ENCODE assay signal across 8 mouse cellular contexts in genomic region chr3:95142617-95143011, GRCm38 (mm10). TPM values are rescaled to one million over a fixed set of nuclear protein-coding genes. Genes with fewer than 3 reads are reported as not detected.
DNase-seq lines count a peak whose midpoint lies in the region; ATAC-seq and TF ChIP-seq lines count a peak whose summit lies in the region.

No protein-coding gene starts in this region.

- 11% methylated on average over 5 of the region's 5 CpGs for WGBS in neural tube, embryonic 14.5 days

- peak; percentile 98 for TF ChIP-seq CTCF in brain, embryonic 14.5 days (IDR thresholded peaks at IDR 0.05; ENCODE audit: borderline replicate concordance, extremely low read depth, insufficient read depth, insufficient read length)
- TF ChIP-seq CTCF in testis, adult 2 months (IDR thresholded peaks at IDR 0.05; ENCODE audit: control insufficient read depth, insufficient read depth, insufficient replicate concordance, low read depth, low read length), result peak; percentile 94; the same call in 1 of the 2 replicates

- no peak for TF ChIP-seq POLR2A in brain, embryonic 14.5 days (IDR thresholded peaks at IDR 0.05; ENCODE audit: borderline replicate concordance, extremely low read depth, insufficient read depth, insufficient read length, poor library complexity, severe bottlenecking)
- no peak for TF ChIP-seq POLR2A in testis, adult 2 months (IDR thresholded peaks at IDR 0.05; ENCODE audit: control insufficient read depth, low read depth, low read length)

- DNase-seq in brain, embryonic 14.5 days (ENCODE audit: low read depth), result peak; percentile 84
- peak; percentile 64 for DNase-seq in fibroblast of lung, adult 2 months (ENCODE audit: low read depth)
- DNase-seq in heart, postnatal 14 days, result peak; percentile 89 to 94
- DNase-seq in kidney, postnatal 4 days, result peak; percentile 92 to 93
- DNase-seq in lung, adult 18-20 months, result peak; percentile 87

- H3K27me3 ChIP-seq in neural tube, embryonic 14.5 days (ENCODE audit: control insufficient read depth, insufficient read depth, low read length), result no peaks in the 10 kb centered on the region
- H3K27me3 ChIP-seq in testis, adult 2 months (ENCODE audit: control insufficient read depth, insufficient read depth, low read length), result no peaks in the 10 kb centered on the region

- peak; percentile 72 for ATAC-seq in CD4-positive, CD25-positive, alpha-beta regulatory T cell, adult 4 months
- ATAC-seq in neural tube, embryonic 14.5 days (ENCODE audit: low read depth), result peak; percentile 81; the same call in 1 of the 2 replicates

- no peak overlapping the region for H3K4me2 ChIP-seq in neural tube, embryonic 14.5 days (ENCODE audit: low read depth, low read length)

- intact Hi-C loops in heart, postnatal 14 days (cut with DNase I), result loop anchor here (1.0 to 5.0 kb wide), 3 partner anchors 32 to 120 kb away; partner anchors contain the start of gene Gabpb2

- no peak overlapping the region for H3K4me3 ChIP-seq in neural tube, embryonic 14.5 days (ENCODE audit: low read depth, low read length)
- H3K4me3 ChIP-seq in testis, adult 2 months (ENCODE audit: control insufficient read depth, low read depth, low read length), result no peak overlapping the region

- H3K27ac ChIP-seq in neural tube, embryonic 14.5 days (ENCODE audit: low read depth, low read length), result no peak overlapping the region
- H3K27ac ChIP-seq in testis, adult 2 months (ENCODE audit: control insufficient read depth, insufficient read depth, low read depth, low read length), result no peak overlapping the region

- no peaks in the 10 kb centered on the region for H3K9me3 ChIP-seq in neural tube, embryonic 14.5 days (ENCODE audit: control insufficient read depth, low read length)

- H3K4me1 ChIP-seq in neural tube, embryonic 14.5 days (ENCODE audit: control insufficient read depth, insufficient read depth, low read length), result no peaks in the 10 kb centered on the region
- peaks cover 11% of the 10 kb centered on the region for H3K4me1 ChIP-seq in testis, adult 2 months (ENCODE audit: control insufficient read depth, insufficient read depth, low read length)

- no peak overlapping the region for H3K9ac ChIP-seq in neural tube, embryonic 14.5 days (replicated peaks; ENCODE audit: low read depth, low read length)

- H3K36me3 ChIP-seq in neural tube, embryonic 14.5 days (ENCODE audit: control insufficient read depth, insufficient read depth, low read length), result 0 out of 2 replicates have a peak, but pooled peaks cover 5% of the 10 kb centered on the region
- no peaks in the 10 kb centered on the region; the same call in 1 of the 2 replicates for H3K36me3 ChIP-seq in testis, adult 2 months (ENCODE audit: control insufficient read depth, insufficient read depth, low read length)

RNA-seq across cellular contexts. Expression of gene Tnfaip8l2, which starts 0.5 kb away (rescaled TPM):
- 100 to 1,000 TPM; 238 to 312 TPM for polyA plus RNA-seq in CD4-positive, CD25-positive, alpha-beta regulatory T cell, adult 4 months (2017; shearing (Covaris generic))
- 2.3 and 2.4 TPM in 2 replicates for polyA plus RNA-seq in brain, embryonic 14.5 days (2012; rRNA removed)
- total RNA-seq in heart, postnatal 14 days (2021), result 1 to 10 TPM; 3.0 to 3.1 TPM
- polyA plus RNA-seq in neural tube, embryonic 14.5 days (2014; fragmentation: Nextera tagmentation; extraction: Ambion mirVana), result 2.1 and 4.1 TPM in 2 replicates
- 0.81 and 0.82 TPM in 2 replicates for polyA plus RNA-seq in testis, adult 2 months (2012; rRNA removed)

RNA-seq across cellular contexts. Expression of gene Lysmd1, which starts 8.7 kb away (rescaled TPM):
- polyA plus RNA-seq in CD4-positive, CD25-positive, alpha-beta regulatory T cell, adult 4 months (2017; shearing (Covaris generic)), result 10 to 100 TPM; 25.4 to 43.9 TPM
- polyA plus RNA-seq in brain, embryonic 14.5 days (2012; rRNA removed), result 23.7 and 27.4 TPM in 2 replicates
- total RNA-seq in heart, postnatal 14 days (2021), result 1 to 10 TPM; 6.4 to 7.4 TPM
- polyA plus RNA-seq in neural tube, embryonic 14.5 days (2014; fragmentation: Nextera tagmentation; extraction: Ambion mirVana), result 36.8 and 37.3 TPM in 2 replicates
- 7.5 and 7.9 TPM in 2 replicates for polyA plus RNA-seq in testis, adult 2 months (2012; rRNA removed)

RNA-seq across cellular contexts. Expression of gene Scnm1, which starts 8.8 kb away (rescaled TPM):
- 100 to 1,000 TPM; 110 TPM for polyA plus RNA-seq in CD4-positive, CD25-positive, alpha-beta regulatory T cell, adult 4 months (2017; shearing (Covaris generic))
- 101 and 136 TPM in 2 replicates for polyA plus RNA-seq in brain, embryonic 14.5 days (2012; rRNA removed)
- total RNA-seq in heart, postnatal 14 days (2021), result 10 to 100 TPM; 29.5 to 33.5 TPM
- polyA plus RNA-seq in neural tube, embryonic 14.5 days (2014; fragmentation: Nextera tagmentation; extraction: Ambion mirVana), result 80.8 and 96.9 TPM in 2 replicates
- 41.4 and 43.3 TPM in 2 replicates for polyA plus RNA-seq in testis, adult 2 months (2012; rRNA removed)

RNA-seq across cellular contexts. Expression of gene Sema6c, which starts 17.6 kb away (rescaled TPM):
- under 1 TPM in 1 of 2 experiments, not detected in 1; 0.08 TPM for polyA plus RNA-seq in CD4-positive, CD25-positive, alpha-beta regulatory T cell, adult 4 months (2017; shearing (Covaris generic))
- polyA plus RNA-seq in brain, embryonic 14.5 days (2012; rRNA removed), result 138 and 164 TPM in 2 replicates
- 10 to 100 TPM in 1 of 2 experiments, 1 to 10 TPM in 1; 5.8 to 11.8 TPM for total RNA-seq in heart, postnatal 14 days (2021)
- 26.0 and 26.6 TPM in 2 replicates for polyA plus RNA-seq in neural tube, embryonic 14.5 days (2014; fragmentation: Nextera tagmentation; extraction: Ambion mirVana)
- polyA plus RNA-seq in testis, adult 2 months (2012; rRNA removed), result 31.3 and 38.5 TPM in 2 replicates

RNA-seq across cellular contexts. Expression of gene Tmod4, which starts 18.3 kb away (rescaled TPM):
- 1 to 10 TPM; 2.5 TPM for polyA plus RNA-seq in CD4-positive, CD25-positive, alpha-beta regulatory T cell, adult 4 months (2017; shearing (Covaris generic))
- polyA plus RNA-seq in brain, embryonic 14.5 days (2012; rRNA removed), result 1.5 and 2.1 TPM in 2 replicates
- total RNA-seq in heart, postnatal 14 days (2021), result 10 to 100 TPM; 10.6 to 11.1 TPM
- polyA plus RNA-seq in neural tube, embryonic 14.5 days (2014; fragmentation: Nextera tagmentation; extraction: Ambion mirVana), result 0.72 and 0.98 TPM in 2 replicates
- 8.6 and 10.4 TPM in 2 replicates for polyA plus RNA-seq in testis, adult 2 months (2012; rRNA removed)

Comparison
In these comparisons a context has a peak if more than half of its experiments do, and no peak if none do; other contexts are left out.
1. RNA of gene Tnfaip8l2, which starts 0.5 kb away (polyA plus RNA-seq): 238 to 312 TPM in CD4-positive, CD25-positive, alpha-beta regulatory T cell, adult 4 months; 2.3 to 2.4 TPM in brain, embryonic 14.5 days, 2.1 to 4.1 TPM in neural tube, embryonic 14.5 days and 0.81 to 0.82 TPM in testis, adult 2 months; every median in the first group is over 10 times any median in the second.
2. Peak in every context shown above with its lines, with median percentiles within 50 percentile points of each other: DNase-seq.